Mouse (Mus musculus) liver, embryonic 13.5 days (tissue): ENCODE measurements around the gene Rev3l. TPM values are rescaled to one million over a fixed set of nuclear protein-coding genes. Genes with fewer than 3 reads are reported as not detected.

Experiments used
- ATAC-seq: fragments of 200-750 bp; cut with Nextera tagmentation; 2 replicates; pipeline ENCODE4 v1.8.0; 2017; ENCODE audit warnings: low read depth, mild to moderate bottlenecking, moderate number of reproducible peaks, moderate library complexity
- DNase-seq: peaks from one replicate; pipeline ENCODE4 v3.0.0; 2022
- H3K27ac ChIP-seq: fragments of 300-500 bp; sonication (generic); 2 replicates; pipeline ENCODE4 v1.5.1; 2015; ENCODE audit warnings: moderate library complexity, mild to moderate bottlenecking, inconsistent platforms
- H3K27me3 ChIP-seq: fragments of 300-500 bp; sonication (generic); 2 replicates; pipeline ENCODE4 v1.6.1; 2015; ENCODE audit warnings: mild to moderate bottlenecking, inconsistent platforms
- H3K36me3 ChIP-seq: fragments of 300-500 bp; sonication (generic); 2 replicates; pipeline ENCODE4 v1.6.1; 2015; ENCODE audit warnings: mild to moderate bottlenecking, inconsistent platforms
- H3K4me1 ChIP-seq: fragments of 300-500 bp; sonication (generic); replicated peaks from 2 replicates; pipeline ENCODE4 v1.6.1; 2015; ENCODE audit warnings: inconsistent platforms
- H3K4me2 ChIP-seq: fragments of 300-500 bp; sonication (generic); 2 replicates; pipeline ENCODE4 v1.6.1; 2015; ENCODE audit warnings: inconsistent platforms, mild to moderate bottlenecking, moderate library complexity
- H3K4me3 ChIP-seq: fragments of 300-500 bp; sonication (generic); replicated peaks from 2 replicates; pipeline ENCODE4 v1.5.1; 2015; ENCODE audit warnings: mild to moderate bottlenecking, inconsistent platforms
- H3K9ac ChIP-seq: fragments of 300-500 bp; sonication (generic); 2 replicates; pipeline ENCODE4 v1.6.1; 2015; ENCODE audit warnings: mild to moderate bottlenecking, inconsistent platforms
- H3K9me3 ChIP-seq: fragments of 300-500 bp; sonication (generic); replicated peaks from 2 replicates; pipeline ENCODE4 v1.6.1; 2016; ENCODE audit warnings: inconsistent platforms
- WGBS: fragments of 180-500 bp; shearing (Covaris S2); methylation state at CpG from one replicate; pipeline ENCODE4 v1.1.7; 2015; ENCODE audit not compliant: insufficient replicate concordance; 5-methylcytosine and 5-hydroxymethylcytosine counted together
- polyA plus RNA-seq: library from polyadenylated mRNA; unstranded; fragments of >200 nt; fragmentation: Nextera tagmentation; extraction: Ambion mirVana; gene quantifications from 2 replicates; pipeline ENCODE4 v1.2.1, GENCODE M21; 2015

Rev3l gene
- polyA plus RNA-seq, 1 experiment from 2014 or later: 3.1 TPM

DNA sequence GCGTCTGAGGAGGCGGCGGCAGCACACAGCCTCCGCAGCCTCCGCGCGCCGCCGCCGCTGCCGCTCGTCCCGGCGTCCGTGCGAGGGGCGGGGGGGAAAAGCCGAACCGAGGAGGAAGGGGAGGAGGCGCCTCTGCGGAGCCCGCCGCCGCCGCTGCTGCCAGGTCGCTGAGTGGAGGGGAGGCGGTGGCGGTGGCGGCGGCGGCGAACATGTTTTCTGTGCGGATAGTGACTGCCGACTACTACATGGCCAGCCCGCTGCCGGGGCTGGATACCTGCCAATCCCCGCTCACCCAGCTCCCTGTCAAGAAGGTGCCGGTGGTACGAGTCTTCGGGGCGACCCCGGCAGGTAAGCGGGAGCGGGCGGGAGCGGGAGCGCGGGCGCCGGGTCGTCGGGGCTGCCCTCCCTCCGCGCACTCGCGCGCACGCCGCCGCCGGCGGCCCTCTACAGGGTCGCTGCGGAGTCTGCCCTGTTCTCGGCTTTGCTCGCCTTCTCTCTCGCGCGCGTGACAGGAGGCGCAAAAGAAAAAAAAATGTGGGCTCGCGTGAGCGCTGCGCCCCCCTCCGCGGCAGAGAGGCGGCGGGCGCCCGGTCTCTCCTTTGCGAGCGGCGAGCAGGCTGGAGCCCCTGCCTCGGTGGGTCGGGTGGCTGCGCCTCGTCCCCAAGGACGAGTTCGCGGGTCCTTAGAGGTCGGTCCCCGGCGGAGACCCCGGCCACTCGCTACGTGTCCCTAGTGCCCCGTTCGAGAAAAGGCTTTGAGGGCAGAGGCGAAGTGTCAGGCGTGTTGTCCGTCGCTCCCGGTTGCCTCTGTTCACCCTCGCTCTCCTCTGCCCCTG is 565 bp downstream of the Rev3l start:
- peak overlapping the region; percentile 96 for H3K9ac ChIP-seq
- peak; percentile 44 for ATAC-seq
- peak overlapping the region; percentile 96 for H3K4me2 ChIP-seq
- under 1% methylated on average over 77 of the region's 105 CpGs for WGBS
- peaks cover 28% of the 10 kb centered on the region for H3K4me1 ChIP-seq
- H3K36me3 ChIP-seq: no peaks in the 10 kb centered on the region
- peak overlapping the region; percentile 96 for H3K27ac ChIP-seq
- DNase-seq: peak; percentile 68
- no peaks in the 10 kb centered on the region for H3K9me3 ChIP-seq
- no peaks in the 10 kb centered on the region for H3K27me3 ChIP-seq
- H3K4me3 ChIP-seq: peak overlapping the region; percentile 93

DNA sequence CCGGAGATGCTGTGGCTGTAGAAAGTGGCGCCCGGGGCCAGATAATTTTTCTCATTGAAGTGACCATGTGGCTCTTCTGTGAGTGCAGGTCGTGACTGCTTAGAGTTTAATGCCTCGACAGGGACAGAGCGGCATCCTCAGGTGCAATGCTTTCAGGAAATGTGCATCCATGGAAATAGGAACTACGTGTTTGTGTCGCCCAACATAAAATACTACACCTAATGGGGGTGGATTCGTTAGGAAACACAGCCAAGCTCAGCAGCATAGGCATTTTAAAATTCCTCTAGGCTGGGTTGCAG is 1.1 kb downstream of the Rev3l start:
- Histone ChIP-seq H3K36me3 (no peaks in the 10 kb centered on the region), H3K9me3 (no peaks in the 10 kb centered on the region), H3K27me3 (no peaks in the 10 kb centered on the region), H3K9ac (peak overlapping the region; percentile 96), H3K4me3 (peak overlapping the region; percentile 93), H3K27ac (peak overlapping the region; percentile 96), H3K4me1 (peaks cover 28% of the 10 kb centered on the region), H3K4me2 (peak overlapping the region; percentile 96)
- ATAC-seq: no peak
- DNase-seq: no peak
- WGBS: under 1% methylated on average over 9 of the region's 9 CpGs

- Histone ChIP-seq H3K36me3 (no peaks in the 10 kb centered on the region), H3K4me3 (peak overlapping the region; percentile 93), H3K27me3 (no peaks in the 10 kb centered on the region), H3K4me2 (peak overlapping the region; percentile 96), H3K4me1 (peaks cover 28% of the 10 kb centered on the region), H3K9me3 (no peaks in the 10 kb centered on the region), H3K27ac (no peak overlapping the region; the same call in 1 of the 2 replicates), H3K9ac (peak overlapping the region; percentile 96)
- ATAC-seq (no peak), DNase-seq (no peak)
- 32% methylated on average over 10 of the region's 10 CpGs for WGBS
Observed at GRCm38 (mm10) chr10:39733421-39733930, 1.6 kb downstream of the Rev3l start.

DNA sequence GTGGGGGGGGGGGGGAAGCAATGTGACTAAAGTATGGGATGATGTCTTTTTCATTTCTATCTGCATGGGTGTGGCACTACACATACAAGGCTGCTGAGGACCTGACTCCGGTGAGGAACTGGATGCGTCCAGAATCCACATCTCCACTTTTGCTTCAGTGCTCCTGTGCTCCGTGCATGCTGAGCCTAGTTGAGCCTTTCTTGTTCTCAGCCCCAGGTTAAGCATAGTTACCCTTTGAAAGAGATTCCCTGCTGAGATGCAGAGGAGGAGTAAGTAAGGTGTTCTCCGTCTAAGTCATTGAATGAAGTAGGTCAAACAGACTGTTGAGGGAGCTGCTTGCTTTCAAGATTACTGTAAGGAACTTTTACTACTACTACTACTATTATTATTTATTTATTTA is 4.3 kb downstream of the Rev3l start:
- Histone ChIP-seq H3K9me3 (no peaks in the 10 kb centered on the region), H3K4me3 (no peak overlapping the region), H3K4me1 (peaks cover 20% of the 10 kb centered on the region), H3K27ac (no peak overlapping the region), H3K27me3 (no peaks in the 10 kb centered on the region), H3K9ac (no peak overlapping the region), H3K36me3 (no peaks in the 10 kb centered on the region), H3K4me2 (no peak overlapping the region)
- WGBS: 86% methylated on average over 4 of the region's 4 CpGs
- DNase-seq: no peak
- ATAC-seq: no peak

DNA sequence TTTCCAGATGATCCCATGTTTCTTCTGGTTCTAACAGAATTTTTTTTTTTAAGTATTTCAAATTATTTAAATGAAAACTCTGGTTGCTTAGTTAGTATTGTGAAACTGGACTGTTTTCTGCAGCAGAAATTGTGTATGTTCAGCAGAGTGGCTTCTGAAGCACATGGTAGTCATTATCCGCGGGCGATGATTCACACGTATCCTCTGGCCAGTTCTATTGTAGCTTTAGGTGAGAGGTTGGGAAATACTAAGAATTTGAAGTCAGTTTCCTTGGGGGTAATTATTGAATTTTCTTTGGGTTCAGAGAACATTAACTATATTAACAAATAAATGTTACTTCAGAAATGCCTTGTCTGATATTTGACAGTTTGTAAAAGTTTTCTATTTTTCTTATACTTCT is 10.1 kb downstream of the Rev3l start:
- Histone ChIP-seq H3K27me3 (no peaks in the 10 kb centered on the region), H3K4me1 (no peaks in the 10 kb centered on the region), H3K27ac (no peak overlapping the region), H3K36me3 (no peaks in the 10 kb centered on the region), H3K4me2 (no peak overlapping the region), H3K9ac (no peak overlapping the region), H3K9me3 (no peaks in the 10 kb centered on the region), H3K4me3 (no peak overlapping the region)
- ATAC-seq: no peak
- 82% methylated on average over 4 of the region's 4 CpGs for WGBS
- DNase-seq: no peak

DNA sequence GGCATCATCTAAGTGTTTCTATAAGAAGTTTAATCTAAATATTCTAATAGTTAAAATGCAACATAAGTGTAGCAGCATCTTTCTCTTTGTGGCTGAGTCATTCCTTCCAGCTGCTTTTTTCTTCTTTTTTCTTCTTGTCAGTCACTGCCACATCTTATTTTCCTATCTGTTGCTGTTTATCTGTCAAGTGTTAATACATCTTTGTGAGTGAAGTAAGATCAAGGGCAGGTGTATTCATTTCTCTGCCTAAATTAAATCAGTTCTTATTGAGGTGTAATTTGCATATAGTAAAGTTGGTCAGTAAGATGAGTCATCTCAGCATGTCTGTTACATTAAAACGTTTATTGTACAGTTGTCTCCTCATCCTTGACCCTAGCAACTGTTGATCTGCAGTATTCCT is 32.8 kb downstream of the Rev3l start:
- Histone ChIP-seq H3K4me1 (no peaks in the 10 kb centered on the region; the same call in 1 of the 2 replicates), H3K36me3 (0 out of 2 replicates have a peak, but pooled peaks cover 2% of the 10 kb centered on the region), H3K27me3 (no peaks in the 10 kb centered on the region), H3K4me2 (no peak overlapping the region), H3K27ac (no peak overlapping the region), H3K9me3 (no peaks in the 10 kb centered on the region), H3K4me3 (no peak overlapping the region), H3K9ac (no peak overlapping the region)
- 76% methylated on average over 1 of the region's 1 CpGs for WGBS
- ATAC-seq: no peak
- no peak for DNase-seq

DNA sequence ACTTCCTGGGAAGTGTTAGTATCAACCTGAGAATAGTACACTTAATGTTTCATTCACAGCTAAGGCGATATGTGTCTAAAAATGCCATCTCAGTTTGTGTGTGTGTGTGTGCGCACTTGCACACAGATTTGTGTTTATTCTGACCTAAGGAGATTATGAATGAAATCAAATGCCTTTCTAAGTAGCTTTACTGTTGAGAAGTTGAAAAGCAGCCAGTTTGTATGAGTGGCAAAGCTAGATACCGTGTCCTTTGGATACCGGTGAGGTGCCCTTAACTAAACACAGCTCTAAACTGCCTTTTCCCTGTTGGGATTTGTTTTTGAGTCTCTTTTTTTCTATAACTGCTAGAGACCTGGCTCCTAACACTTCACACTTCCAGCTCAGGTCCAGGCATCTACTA is 34.8 kb downstream of the Rev3l start:
- Histone ChIP-seq H3K27me3 (no peaks in the 10 kb centered on the region), H3K4me2 (no peak overlapping the region), H3K4me1 (no peaks in the 10 kb centered on the region; the same call in 1 of the 2 replicates), H3K27ac (no peak overlapping the region), H3K9ac (no peak overlapping the region), H3K4me3 (no peak overlapping the region), H3K36me3 (no peaks in the 10 kb centered on the region), H3K9me3 (no peaks in the 10 kb centered on the region)
- ATAC-seq (no peak), DNase-seq (no peak)
- WGBS: 83% methylated on average over 4 of the region's 4 CpGs

- DNase-seq (no peak), ATAC-seq (no peak)
- Histone ChIP-seq H3K4me1 (peaks cover 3% of the 10 kb centered on the region), H3K9ac (no peak overlapping the region), H3K27ac (no peak overlapping the region), H3K27me3 (no peaks in the 10 kb centered on the region), H3K4me3 (no peak overlapping the region), H3K4me2 (no peak overlapping the region), H3K9me3 (no peaks in the 10 kb centered on the region), H3K36me3 (no peaks in the 10 kb centered on the region)
- 75% methylated on average over 2 of the region's 2 CpGs for WGBS
Observed at GRCm38 (mm10) chr10:39772259-39772658, 40.3 kb downstream of the Rev3l start.

GRCm38 (mm10) chr10:39773940-39774726 is 42.2 kb downstream of the Rev3l start:
- 44% methylated on average over 9 of the region's 9 CpGs for WGBS
- H3K4me1 ChIP-seq: peaks cover 15% of the 10 kb centered on the region
- no peak overlapping the region for H3K4me3 ChIP-seq
- H3K36me3 ChIP-seq: no peaks in the 10 kb centered on the region
- no peaks in the 10 kb centered on the region for H3K9me3 ChIP-seq
- no peak overlapping the region for H3K4me2 ChIP-seq
- H3K27me3 ChIP-seq: no peaks in the 10 kb centered on the region
- no peak for ATAC-seq
- no peak overlapping the region for H3K9ac ChIP-seq
- H3K27ac ChIP-seq: no peak overlapping the region
- no peak for DNase-seq

DNA sequence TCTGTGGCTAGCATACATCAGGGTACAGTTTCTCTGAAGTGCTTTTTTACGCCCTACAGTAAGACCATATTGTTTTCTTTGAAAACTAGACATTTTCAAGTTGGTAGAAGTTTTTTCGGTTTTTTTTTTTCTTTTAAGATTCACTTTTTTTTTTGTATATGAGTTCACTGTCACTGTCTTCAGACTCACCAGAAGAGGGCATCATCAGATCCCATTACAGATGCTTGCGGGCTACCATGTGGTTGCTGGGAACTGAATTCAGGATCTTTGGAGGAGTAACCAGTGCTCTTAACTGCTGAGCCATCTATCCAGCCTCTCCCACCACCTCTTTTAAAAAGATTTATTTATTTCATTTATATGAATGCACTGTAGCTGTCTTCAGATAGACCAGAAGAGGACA is 45.0 kb downstream of the Rev3l start:
- no peaks in the 10 kb centered on the region for H3K9me3 ChIP-seq
- H3K9ac ChIP-seq: no peak overlapping the region
- no peak overlapping the region for H3K4me2 ChIP-seq
- H3K4me1 ChIP-seq: peaks cover 23% of the 10 kb centered on the region
- ATAC-seq: no peak
- H3K27me3 ChIP-seq: no peaks in the 10 kb centered on the region
- no peaks in the 10 kb centered on the region for H3K36me3 ChIP-seq
- DNase-seq: no peak
- no peak overlapping the region for H3K27ac ChIP-seq
- WGBS: 77% methylated on average over 3 of the region's 3 CpGs
- no peak overlapping the region for H3K4me3 ChIP-seq

GRCm38 (mm10) chr10:39778305-39778704 is 46.4 kb downstream of the Rev3l start:
- no peak overlapping the region for H3K4me3 ChIP-seq
- H3K4me2 ChIP-seq: no peak overlapping the region
- H3K27ac ChIP-seq: no peak overlapping the region
- H3K27me3 ChIP-seq: no peaks in the 10 kb centered on the region
- 56% methylated on average over 4 of the region's 4 CpGs for WGBS
- ATAC-seq: peak; percentile 53; the same call in 1 of the 2 replicates
- peaks cover 23% of the 10 kb centered on the region for H3K4me1 ChIP-seq
- no peak overlapping the region for H3K9ac ChIP-seq
- H3K36me3 ChIP-seq: no peaks in the 10 kb centered on the region
- DNase-seq: no peak
- H3K9me3 ChIP-seq: no peaks in the 10 kb centered on the region
